Mouse (Mus musculus) forebrain, postnatal 0 days (tissue): ENCODE results near the gene Idh3b. TPM values are rescaled to one million over a fixed set of nuclear protein-coding genes. Genes with fewer than 3 reads are reported as not detected.

Experiments
- ATAC-seq: fragments of 200-750 bp; cut with Nextera tagmentation; 2 replicates; pipeline ENCODE4 v1.8.0; 2017; ENCODE audit warnings: mild to moderate bottlenecking, moderate library complexity
- DNase-seq: peaks from one replicate; pipeline ENCODE4 v3.0.0-alpha.2; 2015
- H3K27ac ChIP-seq: fragments of 300-500 bp; sonication (generic); 2 replicates; pipeline ENCODE4 v1.5.1; 2014; ENCODE audit warnings: low read depth, mild to moderate bottlenecking, antibody characterized with exemption, low read length, moderate library complexity, mixed read lengths
- H3K27me3 ChIP-seq: fragments of 300-500 bp; sonication (generic); 2 replicates; pipeline ENCODE4 v1.6.1; 2014; ENCODE audit warnings: mild to moderate bottlenecking, low read length, mixed read lengths; ENCODE audit not compliant: insufficient read depth
- H3K36me3 ChIP-seq: fragments of 300-500 bp; sonication (generic); 2 replicates; pipeline ENCODE4 v1.6.1; 2014; ENCODE audit warnings: mild to moderate bottlenecking, moderate library complexity; ENCODE audit not compliant: insufficient read depth
- H3K4me1 ChIP-seq: fragments of 300-500 bp; sonication (generic); 2 replicates; pipeline ENCODE4 v1.6.1; 2014; ENCODE audit warnings: antibody characterized with exemption; ENCODE audit not compliant: insufficient read depth
- H3K4me2 ChIP-seq: fragments of 300-500 bp; sonication (generic); 2 replicates; pipeline ENCODE4 v1.6.1; 2014; ENCODE audit warnings: low read depth, mild to moderate bottlenecking, moderate library complexity
- H3K4me3 ChIP-seq: fragments of 300-500 bp; sonication (generic); 2 replicates; pipeline ENCODE4 v1.5.1; 2014; ENCODE audit warnings: low read depth, low read length, mixed read lengths
- H3K9ac ChIP-seq: fragments of 300-500 bp; sonication (generic); 2 replicates; pipeline ENCODE4 v1.6.1; 2014; ENCODE audit warnings: mild to moderate bottlenecking
- H3K9me3 ChIP-seq: fragments of 300-500 bp; sonication (generic); 2 replicates; pipeline ENCODE4 v1.6.1; 2016; ENCODE audit warnings: low read length
- CTCF ChIP-seq: sonication (generic); IDR thresholded peaks from 2 replicates; pipeline ENCODE4 v1.5.1; 2016; ENCODE audit warnings: antibody characterized with exemption, control low read depth, low read depth
- WGBS: fragments of 180-500 bp; shearing (Covaris S2); extraction: QIAGEN DNeasy Blood & Tissue Kit; methylation state at CpG from one replicate; pipeline ENCODE4 v1.1.7; 2014; 5-methylcytosine and 5-hydroxymethylcytosine counted together
- polyA plus RNA-seq: library from polyadenylated mRNA; unstranded; fragments of >200 nt; fragmentation: Nextera tagmentation; extraction: Ambion mirVana; gene quantifications from 2 replicates; pipeline ENCODE4 v1.2.1, GENCODE M21; 2015
- total RNA-seq: library from RNA; depleted of rRNA; stranded (reverse); fragments of >200 nt; gene quantifications from 2 replicates; pipeline ENCODE4 v1.2.3, GENCODE M21; 2014; rRNA removed

The Idh3b gene
- total and polyA plus RNA-seq, 2 experiments from 2014 or later: 137 to 169 TPM

GRCm38 (mm10) chr2:130246912-130247311 lies 37.4 kb downstream of the Idh3b start:
- no peak overlapping the region for H3K4me2 ChIP-seq
- H3K4me3 ChIP-seq: no peak overlapping the region
- no peak overlapping the region for H3K9ac ChIP-seq
- H3K27me3 ChIP-seq: no peaks in the 10 kb centered on the region
- peak; percentile 54 for TF ChIP-seq CTCF
- no peaks in the 10 kb centered on the region for H3K4me1 ChIP-seq
- H3K9me3 ChIP-seq: no peaks in the 10 kb centered on the region
- 48% methylated on average over 9 of the region's 9 CpGs for WGBS
- DNase-seq (peak; percentile 41), ATAC-seq (no peak)
- no peak overlapping the region for H3K27ac ChIP-seq
- no peaks in the 10 kb centered on the region for H3K36me3 ChIP-seq

Other genes with a start within 250 kb of the Idh3b start
- 0.15 and 0.24 TPM in 2 replicates for gene Tgm6, start 172.1 kb downstream of the Idh3b start, total RNA-seq
- gene Tgm6, start 172.1 kb downstream of the Idh3b start, polyA plus RNA-seq: 0.29 and 0.33 TPM in 2 replicates
- gene Snrpb, start 105.1 kb downstream of the Idh3b start, total RNA-seq: 306 TPM in 2 replicates
- 334 and 388 TPM in 2 replicates for gene Snrpb, start 105.1 kb downstream of the Idh3b start, polyA plus RNA-seq
- not detected in 2 replicates for gene Tmc2, start 89.4 kb downstream of the Idh3b start, total RNA-seq
- not detected in 2 replicates for gene Tmc2, start 89.4 kb downstream of the Idh3b start, polyA plus RNA-seq
- gene Nop56, start 10.1 kb downstream of the Idh3b start, total RNA-seq: 173 and 183 TPM in 2 replicates
- 220 and 243 TPM in 2 replicates for gene Nop56, start 10.1 kb downstream of the Idh3b start, polyA plus RNA-seq
- gene Ebf4, start 10.6 kb upstream of the Idh3b start, total RNA-seq: 9.3 and 15.1 TPM in 2 replicates
- 3.5 and 4.8 TPM in 2 replicates for gene Ebf4, start 10.6 kb upstream of the Idh3b start, polyA plus RNA-seq
- gene Cpxm1, start 113.0 kb upstream of the Idh3b start, total RNA-seq: 18.4 and 20.4 TPM in 2 replicates
- gene Cpxm1, start 113.0 kb upstream of the Idh3b start, polyA plus RNA-seq: 20.4 and 22.4 TPM in 2 replicates
- not detected in 2 replicates for gene Gm28372, start 120.7 kb upstream of the Idh3b start, total RNA-seq
- not detected in 2 replicates for gene Gm28372, start 120.7 kb upstream of the Idh3b start, polyA plus RNA-seq
- gene 1700020A23Rik, start 120.7 kb upstream of the Idh3b start, total RNA-seq: not detected in 2 replicates
- 0.45 TPM in 1 of 2 replicates, not detected in the other for gene 1700020A23Rik, start 120.7 kb upstream of the Idh3b start, polyA plus RNA-seq
- gene Tmem239, start 121.9 kb upstream of the Idh3b start, total RNA-seq: not detected in 2 replicates
- 0.16 TPM in 1 of 2 replicates, not detected in the other for gene Tmem239, start 121.9 kb upstream of the Idh3b start, polyA plus RNA-seq
- gene Vps16, start 139.8 kb upstream of the Idh3b start, total RNA-seq: 78.7 and 99.8 TPM in 2 replicates
- 68.7 and 76.7 TPM in 2 replicates for gene Vps16, start 139.8 kb upstream of the Idh3b start, polyA plus RNA-seq
- 15.9 and 18.0 TPM in 2 replicates for gene Pced1a, start 140.2 kb upstream of the Idh3b start, total RNA-seq
- 7.9 and 9.2 TPM in 2 replicates for gene Pced1a, start 140.2 kb upstream of the Idh3b start, polyA plus RNA-seq
- gene Ptpra, start 165.7 kb upstream of the Idh3b start, total RNA-seq: 154 and 167 TPM in 2 replicates
- gene Ptpra, start 165.7 kb upstream of the Idh3b start, polyA plus RNA-seq: 142 and 162 TPM in 2 replicates